22 mouse cellular contexts compared by ENCODE assay signal in genomic region chr10:91196778-91197177, GRCm38 (mm10). TPM values are rescaled to one million over a fixed set of nuclear protein-coding genes. Genes with fewer than 3 reads are reported as not detected.
A peak's percentile ranks its signal among the peaks of the same experiment; 100 is the strongest.
DNase-seq lines count a peak whose midpoint lies in the region; ATAC-seq and TF ChIP-seq lines count a peak whose summit lies in the region.
"Had no signal": no experiment of that assay in that cellular context is flagged by ENCODE, and none has a peak within 500 bp of the region (broad histone marks: within the 10 kb centered on the region; RNA-seq: fewer than 3 reads in every experiment).

No protein-coding gene starts in this region.

- in situ Hi-C loops in Patski (cut with MboI; ENCODE audit: low pct_unique_long_range_greater_than_20kb), result loop anchor here (5.0 to 25.0 kb wide), 3 partner anchors 34 to 1991 kb away; no protein-coding TSS in a partner anchor

- no peak overlapping the region for H3K4me3 ChIP-seq in hindbrain, postnatal 0 days (ENCODE audit: low read length)
- H3K4me3 ChIP-seq in hindbrain, embryonic 14.5 days (replicated peaks; ENCODE audit: low read length), result no peak overlapping the region
- H3K4me3 ChIP-seq in midbrain, embryonic 11.5 days (ENCODE audit: low read depth, low read length), result no peak overlapping the region
- no peak overlapping the region for H3K4me3 ChIP-seq in midbrain, embryonic 13.5 days (replicated peaks)
- H3K4me3 ChIP-seq in small intestine, adult 2 months (ENCODE audit: low read depth, low read length), result no peak overlapping the region
- no peak overlapping the region for H3K4me3 ChIP-seq in forebrain, embryonic 12.5 days (replicated peaks)
- H3K4me3 ChIP-seq: embryonic facial prominence, embryonic 12.5 days; heart, embryonic 13.5 days; hindbrain, embryonic 13.5 days; limb, embryonic 12.5 days; liver, embryonic 13.5 days; midbrain, embryonic 10.5 days had no signal

- H3K27ac ChIP-seq in hindbrain, postnatal 0 days, result no peak overlapping the region
- no peak overlapping the region for H3K27ac ChIP-seq in hindbrain, embryonic 14.5 days
- no peak overlapping the region for H3K27ac ChIP-seq in midbrain, embryonic 11.5 days (ENCODE audit: low read depth, low read length)
- no peak overlapping the region for H3K27ac ChIP-seq in midbrain, embryonic 13.5 days
- no peak overlapping the region for H3K27ac ChIP-seq in small intestine, adult 2 months (ENCODE audit: insufficient read depth, low read depth, low read length)
- no peak overlapping the region for H3K27ac ChIP-seq in forebrain, embryonic 12.5 days
- H3K27ac ChIP-seq: embryonic facial prominence, embryonic 12.5 days; heart, embryonic 13.5 days; hindbrain, embryonic 13.5 days; limb, embryonic 12.5 days; liver, embryonic 13.5 days; macrophage; midbrain, embryonic 10.5 days had no signal

- peak; percentile 13; the same call in 1 of the 2 replicates for TF ChIP-seq CTCF in hindbrain, postnatal 0 days (IDR thresholded peaks at IDR 0.05; ENCODE audit: low read depth)
- peak; percentile 44 for TF ChIP-seq CTCF in Patski (IDR thresholded peaks at IDR 0.05)
- TF ChIP-seq CTCF in small intestine, adult 2 months (IDR thresholded peaks at IDR 0.05; ENCODE audit: extremely low read depth, insufficient read length, insufficient replicate concordance, low read depth, low read length), result peak; percentile 24; the same call in 1 of the 2 replicates

- no peak for DNase-seq in hindbrain, postnatal 0 days (ENCODE audit: low spot score)
- DNase-seq in hindbrain, embryonic 14.5 days (ENCODE audit: low spot score), result no peak
- DNase-seq in midbrain, embryonic 11.5 days (ENCODE audit: low spot score, missing footprints), result peak; percentile 82
- no peak for DNase-seq in Patski (ENCODE audit: low read depth, low spot score)
- DNase-seq: adrenal gland, postnatal 10 days; B cell, adult 2 months; cerebellum, adult 2 months; cerebellum, postnatal 25 days; kidney, adult 9 months; kidney, postnatal 14 days; layer of hippocampus, postnatal 36 days; liver, embryonic 13.5 days; thymus, postnatal 25 days had no signal

- H3K9me3 ChIP-seq in hindbrain, postnatal 0 days (ENCODE audit: low read length), result no peaks in the 10 kb centered on the region
- no peaks in the 10 kb centered on the region for H3K9me3 ChIP-seq in hindbrain, embryonic 14.5 days (ENCODE audit: control insufficient read depth, low read length)
- H3K9me3 ChIP-seq in midbrain, embryonic 11.5 days (ENCODE audit: control insufficient read depth, low read length), result no peaks in the 10 kb centered on the region
- H3K9me3 ChIP-seq in midbrain, embryonic 13.5 days, result no peaks in the 10 kb centered on the region
- H3K9me3 ChIP-seq in forebrain, embryonic 12.5 days, result 0 out of 2 replicates have a peak, but pooled peaks cover 4% of the 10 kb centered on the region
- H3K9me3 ChIP-seq: embryonic facial prominence, embryonic 12.5 days; hindbrain, embryonic 13.5 days; liver, embryonic 13.5 days; midbrain, embryonic 10.5 days had no signal

- H3K27me3 ChIP-seq in hindbrain, postnatal 0 days (ENCODE audit: insufficient read depth, low read length), result no peaks in the 10 kb centered on the region
- H3K27me3 ChIP-seq in hindbrain, embryonic 14.5 days (ENCODE audit: control insufficient read depth, insufficient read depth, low read length), result no peaks in the 10 kb centered on the region
- no peaks in the 10 kb centered on the region for H3K27me3 ChIP-seq in midbrain, embryonic 11.5 days (ENCODE audit: control insufficient read depth, insufficient read depth, low read length)
- no peaks in the 10 kb centered on the region for H3K27me3 ChIP-seq in midbrain, embryonic 13.5 days
- H3K27me3 ChIP-seq in Patski, result no peaks in the 10 kb centered on the region
- H3K27me3 ChIP-seq in small intestine, adult 2 months (ENCODE audit: control insufficient read depth, insufficient read depth, low read length), result no peaks in the 10 kb centered on the region
- no peaks in the 10 kb centered on the region for H3K27me3 ChIP-seq in forebrain, embryonic 12.5 days
- H3K27me3 ChIP-seq: embryonic facial prominence, embryonic 12.5 days; heart, embryonic 13.5 days; hindbrain, embryonic 13.5 days; limb, embryonic 12.5 days; liver, embryonic 13.5 days had no signal

- TF ChIP-seq POLR2A in small intestine, adult 2 months (IDR thresholded peaks at IDR 0.05; ENCODE audit: low read depth, low read length), result no peak

- WGBS in hindbrain, postnatal 0 days, result 89% methylated on average over 1 of the region's 1 CpGs
- 86% methylated on average over 1 of the region's 1 CpGs for WGBS in hindbrain, embryonic 14.5 days
- WGBS in midbrain, embryonic 11.5 days, result 88% methylated on average over 1 of the region's 1 CpGs
- WGBS in midbrain, embryonic 13.5 days, result 91% methylated on average over 1 of the region's 1 CpGs
- 88% methylated on average over 1 of the region's 1 CpGs for WGBS in small intestine, adult 2 months
- 88% methylated on average over 1 of the region's 1 CpGs for WGBS in forebrain, embryonic 12.5 days

- H3K9ac ChIP-seq in hindbrain, postnatal 0 days (replicated peaks; ENCODE audit: low read length), result no peak overlapping the region
- no peak overlapping the region for H3K9ac ChIP-seq in hindbrain, embryonic 14.5 days
- no peak overlapping the region for H3K9ac ChIP-seq in midbrain, embryonic 11.5 days (ENCODE audit: low read length)
- H3K9ac ChIP-seq in midbrain, embryonic 13.5 days (replicated peaks), result no peak overlapping the region
- no peak overlapping the region for H3K9ac ChIP-seq in forebrain, embryonic 12.5 days
- H3K9ac ChIP-seq: embryonic facial prominence, embryonic 12.5 days; heart, embryonic 13.5 days; hindbrain, embryonic 13.5 days; limb, embryonic 12.5 days; liver, embryonic 13.5 days had no signal

- no peaks in the 10 kb centered on the region for H3K36me3 ChIP-seq in hindbrain, postnatal 0 days (ENCODE audit: insufficient read depth, low read length)
- no peaks in the 10 kb centered on the region for H3K36me3 ChIP-seq in hindbrain, embryonic 14.5 days (replicated peaks; ENCODE audit: control insufficient read depth, insufficient read depth)
- H3K36me3 ChIP-seq in midbrain, embryonic 11.5 days (ENCODE audit: control insufficient read depth, insufficient read depth, low read length), result no peaks in the 10 kb centered on the region
- H3K36me3 ChIP-seq in midbrain, embryonic 13.5 days, result no peaks in the 10 kb centered on the region
- no peaks in the 10 kb centered on the region for H3K36me3 ChIP-seq in small intestine, adult 2 months (ENCODE audit: control insufficient read depth, insufficient read depth, low read length)
- H3K36me3 ChIP-seq in forebrain, embryonic 12.5 days (replicated peaks), result no peaks in the 10 kb centered on the region
- H3K36me3 ChIP-seq: embryonic facial prominence, embryonic 12.5 days; heart, embryonic 13.5 days; hindbrain, embryonic 13.5 days; limb, embryonic 12.5 days; liver, embryonic 13.5 days; midbrain, embryonic 10.5 days had no signal

- POLR2A ChIA-PET in Patski (lab: Charles Lee), result no interaction called here

- CTCF ChIA-PET in Patski (lab: Charles Lee), result interaction anchor here (1.8 kb wide), 1 partner anchor 8 kb away, joined by 5 read pairs; no protein-coding TSS in a partner anchor

- no peaks in the 10 kb centered on the region for H3K4me1 ChIP-seq in hindbrain, postnatal 0 days (ENCODE audit: insufficient read depth, low read length)
- no peaks in the 10 kb centered on the region for H3K4me1 ChIP-seq in hindbrain, embryonic 14.5 days (replicated peaks; ENCODE audit: control insufficient read depth, insufficient read depth, low read length)
- no peaks in the 10 kb centered on the region for H3K4me1 ChIP-seq in midbrain, embryonic 11.5 days (ENCODE audit: control insufficient read depth, insufficient read depth, low read length)
- no peaks in the 10 kb centered on the region for H3K4me1 ChIP-seq in midbrain, embryonic 13.5 days (replicated peaks)
- H3K4me1 ChIP-seq in small intestine, adult 2 months (ENCODE audit: control insufficient read depth, insufficient read depth, insufficient read length, low read length), result no peaks in the 10 kb centered on the region
- H3K4me1 ChIP-seq in forebrain, embryonic 12.5 days, result no peaks in the 10 kb centered on the region
- H3K4me1 ChIP-seq: heart, embryonic 13.5 days; hindbrain, embryonic 13.5 days; limb, embryonic 12.5 days; liver, embryonic 13.5 days; midbrain, embryonic 10.5 days had no signal

- no peak overlapping the region for H3K4me2 ChIP-seq in hindbrain, postnatal 0 days (ENCODE audit: low read depth, low read length)
- no peak overlapping the region for H3K4me2 ChIP-seq in hindbrain, embryonic 14.5 days (replicated peaks)
- H3K4me2 ChIP-seq in midbrain, embryonic 11.5 days, result no peak overlapping the region
- no peak overlapping the region for H3K4me2 ChIP-seq in midbrain, embryonic 13.5 days (replicated peaks)
- H3K4me2 ChIP-seq in forebrain, embryonic 12.5 days, result no peak overlapping the region
- H3K4me2 ChIP-seq: embryonic facial prominence, embryonic 12.5 days; heart, embryonic 13.5 days; hindbrain, embryonic 13.5 days; limb, embryonic 12.5 days; liver, embryonic 13.5 days had no signal

- ATAC-seq in hindbrain, postnatal 0 days, result no peak
- ATAC-seq in hindbrain, embryonic 14.5 days (ENCODE audit: low FRiP score), result no peak
- no peak for ATAC-seq in midbrain, embryonic 11.5 days (ENCODE audit: low FRiP score)
- no peak for ATAC-seq in midbrain, embryonic 13.5 days
- ATAC-seq in Patski, result no peak
- ATAC-seq in forebrain, embryonic 12.5 days (ENCODE audit: low FRiP score), result no peak

RNA-seq across cellular contexts. Expression of gene Tmpo, which starts 15.7 kb away (rescaled TPM):
- 102 and 110 TPM in 2 replicates for total RNA-seq in hindbrain, postnatal 0 days (2014; rRNA removed)
- 66.9 and 72.1 TPM in 2 replicates for polyA plus RNA-seq in hindbrain, postnatal 0 days (2015; fragmentation: Nextera tagmentation; extraction: Ambion mirVana)
- 111 and 115 TPM in 2 replicates for polyA plus RNA-seq in hindbrain, embryonic 14.5 days (2014; fragmentation: Nextera tagmentation; extraction: Ambion mirVana)
- polyA plus RNA-seq in midbrain, embryonic 11.5 days (2014; fragmentation: Nextera tagmentation; extraction: Ambion mirVana), result 339 and 388 TPM in 2 replicates
- polyA plus RNA-seq in midbrain, embryonic 13.5 days (2015; fragmentation: Nextera tagmentation; extraction: Ambion mirVana), result 165 and 175 TPM in 2 replicates
- 160 TPM for polyA plus RNA-seq in Patski (2021)
- 18.5 and 29.0 TPM in 2 replicates for polyA plus RNA-seq in small intestine, adult 2 months (2012; rRNA removed)
- polyA plus RNA-seq in forebrain, embryonic 12.5 days (2016; fragmentation: Nextera tagmentation; extraction: Ambion mirVana), result 426 and 438 TPM in 2 replicates
